Mouse (Mus musculus): Measurements from ENCODE around the gene Zp3.

- TF ChIP-seq TAL1 (IDR thresholded peaks at IDR 0.05; ENCODE audit: low read length) (no peak), GATA1 (IDR thresholded peaks at IDR 0.05; ENCODE audit: low read length) (no peak)
Observed at GRCm38 (mm10) chr5:136014877-136015276, 35.0 kb downstream of the Zp3 start.
